Mouse (Mus musculus): ENCODE data around the gene Lhx5.

Lhx5 gene

GRCm38 (mm10) chr5:120464321-120464720, 32.8 kb downstream of the Lhx5 start:
- peak; percentile 35 to 66 for DNase-seq (ENCODE audit: low spot score in 2 of 2)

- DNase-seq (ENCODE audit: low spot score in 2 of 2): peak; percentile 67 to 84
Observed at GRCm38 (mm10) chr5:120465062-120465461, 33.6 kb downstream of the Lhx5 start.

GRCm38 (mm10) chr5:120465860-120466259, 34.4 kb downstream of the Lhx5 start:
- peak in 1 of 2 experiments; percentile 81 for DNase-seq (ENCODE audit: low spot score in 2 of 2)

GRCm38 (mm10) chr5:120467026-120467425, 35.5 kb downstream of the Lhx5 start:
- no peak for DNase-seq (ENCODE audit: low spot score in 2 of 2)

GRCm38 (mm10) chr5:120468336-120468735, 36.8 kb downstream of the Lhx5 start:
- DNase-seq (ENCODE audit: low spot score in 2 of 2): no peak

- no peak for DNase-seq (ENCODE audit: low spot score in 2 of 2)
Observed at GRCm38 (mm10) chr5:120468830-120469229, 37.3 kb downstream of the Lhx5 start.

GRCm38 (mm10) chr5:120471538-120471937, 40.0 kb downstream of the Lhx5 start:
- no peak for DNase-seq (ENCODE audit: low spot score in 2 of 2)

- no peak for DNase-seq (ENCODE audit: low spot score in 2 of 2)
Observed at GRCm38 (mm10) chr5:120472770-120473169, 41.3 kb downstream of the Lhx5 start, which contains the start of gene Sdsl. TSS of gene Sdsl (minus strand) at chr5:120472810.

- DNase-seq (ENCODE audit: low spot score in 2 of 2): no peak
Observed at GRCm38 (mm10) chr5:120473361-120473760, 41.9 kb downstream of the Lhx5 start.

GRCm38 (mm10) chr5:120475861-120476260, 44.4 kb downstream of the Lhx5 start:
- DNase-seq (ENCODE audit: low spot score in 2 of 2): no peak

- no peak for DNase-seq (ENCODE audit: low spot score in 2 of 2)
Observed at GRCm38 (mm10) chr5:120476296-120476695, 44.8 kb downstream of the Lhx5 start, which contains the start of gene Sds. TSS of gene Sds (plus strand) at chr5:120476526.

GRCm38 (mm10) chr5:120477993-120478392, 46.5 kb downstream of the Lhx5 start:
- no peak for DNase-seq (ENCODE audit: low spot score in 2 of 2)

- no peak for DNase-seq (ENCODE audit: low spot score in 2 of 2)
Observed at GRCm38 (mm10) chr5:120479538-120479937, 48.0 kb downstream of the Lhx5 start.

- DNase-seq (ENCODE audit: low spot score in 2 of 2): no peak
Observed at GRCm38 (mm10) chr5:120481205-120481604, 49.7 kb downstream of the Lhx5 start.

GRCm38 (mm10) chr5:120483399-120483798, 51.9 kb downstream of the Lhx5 start:
- no peak for DNase-seq (ENCODE audit: low spot score in 2 of 2)

GRCm38 (mm10) chr5:120487844-120488243, 56.3 kb downstream of the Lhx5 start:
- no peak for DNase-seq (ENCODE audit: low spot score in 2 of 2)

GRCm38 (mm10) chr5:120490679-120491192, 59.2 kb downstream of the Lhx5 start:
- no peak for DNase-seq (ENCODE audit: low spot score in 2 of 2)
